Mouse (Mus musculus) cerebellum, adult 9-11 months (tissue): ENCODE measurements at regions not wholly inside any gene's neighbourhood (a gene's known extent, or its start where the extent isn't known, plus 50 kb on each side); places are given as distances from the start of the nearest gene placed in this dataset.
A peak's percentile ranks its signal among the peaks of the same experiment; 100 is the strongest.

Experiments used
- DNase-seq: peaks from one replicate; pipeline ENCODE4 v3.0.0; 2022

GRCm38 (mm10) chr15:93876335-93876734 is 280.6 kb upstream of the Prickle1 start:
- no peak for DNase-seq

DNA sequence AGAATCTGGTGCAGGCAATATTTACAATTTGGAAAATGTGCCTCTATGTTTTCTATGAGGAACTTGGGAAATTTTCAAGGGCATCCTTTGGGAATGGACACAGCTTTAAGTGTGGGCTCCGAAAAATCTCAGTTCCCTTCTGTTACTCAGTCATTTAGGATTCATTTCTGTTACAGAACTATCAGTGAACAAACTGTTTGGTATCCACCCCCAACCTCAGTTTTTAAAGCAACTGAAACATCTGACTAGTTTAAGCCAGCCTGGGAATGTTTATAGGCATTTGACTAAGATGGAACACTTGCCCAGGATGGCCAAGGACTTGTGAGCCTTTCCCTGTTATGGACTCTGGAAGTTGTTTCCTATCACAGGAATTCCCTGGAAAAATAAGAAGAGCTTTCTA is 280.0 kb upstream of the Prickle1 start:
- DNase-seq = no peak

GRCm38 (mm10) chr15:93874206-93874605 is 278.5 kb upstream of the Prickle1 start:
- DNase-seq = peak; percentile 3

DNA sequence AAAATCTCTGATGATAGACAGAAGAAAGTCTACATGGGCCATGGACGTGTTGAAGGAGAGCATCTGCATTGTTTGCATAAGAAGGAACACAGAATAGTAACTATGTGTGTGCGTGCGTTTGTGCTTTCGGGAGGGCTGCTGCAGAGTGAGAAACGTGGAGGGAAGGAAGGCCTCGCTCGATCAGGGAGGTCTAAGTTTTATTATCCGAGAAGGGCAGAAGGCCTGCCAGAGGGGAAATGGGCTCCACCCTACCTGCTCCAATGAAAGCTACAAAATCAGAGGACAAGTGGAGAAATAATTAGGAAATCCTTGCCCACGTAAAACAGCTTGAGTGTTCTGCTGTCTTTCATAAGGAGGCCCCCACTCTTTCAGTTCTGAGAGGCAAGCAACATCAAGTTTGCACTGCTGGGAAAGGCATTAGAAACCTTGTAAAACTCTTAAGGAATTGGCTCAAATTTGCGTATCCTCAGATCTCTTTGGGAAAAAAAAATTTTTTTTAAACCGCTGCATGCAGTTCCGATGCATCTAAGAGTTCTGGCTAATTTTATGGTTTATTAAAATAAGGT is 261.7 kb upstream of the Prickle1 start:
- no peak for DNase-seq

DNA sequence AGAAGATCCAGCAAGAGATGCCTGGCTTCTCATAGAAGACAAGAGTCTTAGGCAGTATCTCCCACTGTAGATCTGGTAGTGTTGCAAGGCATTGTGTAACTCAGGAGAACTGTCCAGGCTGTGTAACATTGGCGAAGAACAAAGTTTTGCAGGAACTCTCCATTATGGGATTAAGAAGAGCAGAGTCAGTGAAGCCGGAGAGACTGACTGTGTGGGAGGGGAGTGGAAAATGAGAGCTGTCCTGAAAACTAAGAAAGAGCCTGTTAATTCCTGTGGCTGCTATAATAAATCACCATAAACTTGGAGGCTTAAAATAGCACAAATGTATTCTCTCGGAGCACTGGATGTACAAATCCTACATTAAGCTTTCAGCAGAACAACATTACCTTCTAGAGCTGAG is 257.5 kb upstream of the Prickle1 start:
- no peak for DNase-seq

GRCm38 (mm10) chr15:93852126-93852525 is 256.4 kb upstream of the Prickle1 start:
- no peak for DNase-seq

DNA sequence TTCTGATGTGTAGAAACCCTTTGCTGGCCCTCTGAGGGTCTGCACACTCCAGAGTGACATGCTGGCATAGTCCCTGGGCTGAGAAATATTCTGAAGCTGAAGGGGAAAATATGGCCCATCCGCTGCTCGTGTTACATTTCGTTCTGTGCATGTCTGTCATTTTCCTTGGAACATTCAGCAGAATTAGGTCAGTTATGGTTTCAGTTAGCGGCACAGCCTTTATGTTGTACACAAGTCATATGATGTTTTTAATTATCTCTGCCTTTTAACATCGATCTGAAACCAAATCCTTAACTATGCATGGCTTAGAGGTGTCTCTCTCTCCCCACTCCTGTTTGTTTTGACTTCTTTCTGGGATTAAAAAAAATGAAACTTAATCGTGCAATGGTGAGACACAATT is 254.7 kb upstream of the Prickle1 start:
- no peak for DNase-seq

GRCm38 (mm10) chr15:93848830-93849229 is 253.1 kb upstream of the Prickle1 start:
- DNase-seq = no peak

- no peak for DNase-seq
Measured at GRCm38 (mm10) chr15:93846797-93847196, 251.1 kb upstream of the Prickle1 start.

DNA sequence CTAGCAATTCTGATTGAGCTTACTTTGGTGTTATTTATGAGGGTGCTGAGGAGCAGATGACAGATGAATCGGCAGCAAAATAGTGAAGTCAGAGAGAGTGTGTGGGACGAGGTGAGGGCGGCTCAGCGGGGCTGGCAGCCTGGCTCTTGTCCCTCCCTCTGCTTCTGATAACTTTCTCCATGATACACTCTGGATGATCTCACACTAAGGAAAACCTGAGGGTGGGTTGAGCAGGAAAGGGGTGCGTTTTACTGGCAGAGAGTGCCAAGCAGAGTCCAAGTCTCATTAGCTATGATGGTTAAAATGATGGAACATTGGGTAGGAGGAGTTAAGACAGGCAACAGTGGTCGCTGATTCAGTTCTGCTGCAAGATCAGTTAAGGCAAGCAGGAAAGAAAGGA is 250.1 kb upstream of the Prickle1 start:
- no peak for DNase-seq

GRCm38 (mm10) chr15:93832956-93833355 is 237.3 kb upstream of the Prickle1 start:
- no peak for DNase-seq

GRCm38 (mm10) chr15:93832431-93832936 is 236.8 kb upstream of the Prickle1 start:
- DNase-seq = peak; percentile 28

- no peak for DNase-seq
Measured at GRCm38 (mm10) chr15:93831148-93831547, 235.5 kb upstream of the Prickle1 start.

DNA sequence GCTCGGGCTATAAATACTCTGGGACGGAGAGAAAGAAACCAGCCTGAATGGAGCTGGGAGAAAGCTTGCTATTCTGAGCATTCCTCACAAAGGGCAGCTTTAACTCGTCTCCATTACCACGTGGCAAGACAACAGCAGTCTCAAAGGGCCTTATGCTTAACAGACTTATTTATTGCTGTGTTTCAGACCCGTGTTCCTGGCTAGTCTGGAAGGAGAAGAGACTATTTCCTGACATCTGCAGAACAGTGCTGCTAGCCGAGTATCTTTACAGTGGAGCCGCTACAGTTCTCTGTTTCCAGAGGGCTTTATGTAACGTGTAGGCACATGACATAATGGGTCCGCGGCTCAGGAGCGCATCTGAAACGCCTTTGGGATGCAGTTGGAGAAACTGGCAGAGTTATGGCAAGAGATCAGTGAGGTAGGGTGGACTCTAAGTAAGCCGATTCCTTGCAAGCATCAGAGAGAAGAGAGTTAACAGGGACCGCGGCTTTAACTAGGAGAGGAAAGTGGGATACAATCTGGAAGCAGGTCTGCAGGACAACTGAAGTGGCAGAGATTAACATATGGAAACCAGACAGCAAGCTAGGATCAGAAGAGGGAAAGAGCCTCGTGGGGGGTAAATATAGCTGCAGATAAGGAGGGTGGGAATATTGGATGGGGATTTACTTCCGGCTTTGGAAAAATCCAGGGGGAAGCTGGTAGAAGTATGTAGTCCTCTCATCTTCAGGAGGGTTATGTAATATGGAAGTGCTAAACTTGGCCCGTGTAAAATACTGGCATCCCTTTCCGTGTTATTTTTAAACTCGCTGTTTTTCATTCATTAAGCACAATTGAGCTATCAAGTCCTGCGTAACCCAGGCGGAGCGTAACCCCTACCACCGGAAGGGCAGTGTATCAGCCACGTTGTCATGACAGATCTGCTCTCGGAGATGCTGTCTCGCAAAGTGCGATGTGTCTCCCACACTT is 229.3 kb upstream of the Prickle1 start:
- DNase-seq = no peak

DNA sequence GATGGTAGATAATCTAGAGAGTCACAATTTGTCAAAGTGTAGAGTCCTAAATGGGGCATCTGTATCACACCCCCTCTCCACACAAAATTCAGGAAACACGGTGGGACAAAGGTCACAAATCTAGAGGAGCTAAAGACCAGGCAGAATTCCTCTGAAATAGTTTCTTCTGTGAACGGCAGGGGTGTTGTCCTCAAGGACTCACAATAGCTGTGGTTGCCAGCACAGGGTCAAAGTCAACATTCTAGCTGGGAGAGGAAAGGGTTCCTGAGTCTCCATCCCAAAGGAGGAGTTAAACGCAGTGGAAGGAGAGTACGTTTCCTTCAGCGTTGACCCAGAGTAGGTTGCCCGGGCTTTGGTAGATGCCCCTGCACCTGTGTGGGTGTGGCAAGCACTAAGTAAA is 225.5 kb upstream of the Prickle1 start:
- no peak for DNase-seq

GRCm38 (mm10) chr15:93812011-93812410 is 216.3 kb upstream of the Prickle1 start:
- no peak for DNase-seq

- DNase-seq = no peak
Measured at GRCm38 (mm10) chr15:93807993-93808392, 212.3 kb upstream of the Prickle1 start.

GRCm38 (mm10) chr15:93807505-93807904 is 211.8 kb upstream of the Prickle1 start:
- DNase-seq = no peak

DNA sequence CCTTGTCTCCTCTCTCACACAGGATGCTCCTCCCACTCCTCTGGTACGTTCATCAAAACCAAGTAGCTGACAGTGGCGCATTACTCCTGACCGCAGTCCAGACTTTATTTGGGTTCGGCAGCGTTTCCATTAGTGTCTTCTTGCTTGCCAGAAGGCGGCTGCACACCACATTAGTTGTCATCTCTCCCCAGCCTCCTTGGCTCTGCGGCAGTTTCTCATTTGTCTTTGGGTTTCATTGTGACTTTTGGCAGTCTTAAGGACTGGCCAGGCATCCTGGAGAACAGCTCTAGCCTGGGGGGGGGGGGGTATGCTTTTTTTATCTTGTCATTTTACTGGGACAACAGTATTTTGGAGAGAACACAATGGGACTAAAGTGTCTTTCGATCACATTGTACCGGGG is 209.0 kb upstream of the Prickle1 start:
- DNase-seq = no peak

GRCm38 (mm10) chr15:93790531-93790930 is 194.8 kb upstream of the Prickle1 start:
- DNase-seq = no peak

DNA sequence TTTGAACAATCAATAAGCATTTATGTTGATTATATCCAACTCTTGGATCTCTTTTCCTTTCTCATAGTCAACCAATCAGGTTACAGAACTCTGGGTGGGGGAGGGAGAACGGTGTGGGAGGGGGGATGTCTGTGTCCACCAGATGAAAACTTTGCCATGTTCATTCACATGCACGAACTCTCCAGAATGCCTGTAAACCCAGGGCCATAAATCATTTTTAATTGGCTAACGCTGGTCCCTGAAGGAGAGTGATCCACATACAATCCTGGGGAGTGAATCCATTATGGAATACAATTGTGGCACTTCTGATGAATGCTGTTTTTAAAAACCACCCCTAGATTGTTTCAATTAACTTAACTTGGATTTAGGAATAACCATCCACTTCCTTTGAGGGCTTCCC is 194.1 kb upstream of the Prickle1 start:
- DNase-seq = no peak

DNA sequence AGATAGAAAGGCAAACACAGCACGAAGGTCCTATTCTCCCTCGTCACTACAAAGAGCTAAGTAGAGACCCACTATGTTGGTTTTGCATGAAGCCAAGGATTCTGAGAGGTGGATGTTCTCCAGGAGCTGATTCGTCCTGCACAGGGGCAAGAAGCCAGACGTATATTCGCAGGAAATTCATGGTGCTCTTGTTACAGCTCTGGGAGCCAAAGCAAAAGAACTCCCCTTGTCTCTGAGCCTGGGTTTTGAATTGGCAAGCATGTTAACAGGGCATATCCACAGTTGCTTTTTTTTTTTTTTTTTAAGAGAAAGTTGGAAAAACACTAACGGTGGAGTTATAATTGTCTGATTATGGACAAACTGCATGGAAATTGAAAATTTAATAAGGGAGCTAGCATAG is 191.7 kb upstream of the Prickle1 start:
- DNase-seq = no peak

GRCm38 (mm10) chr15:93785846-93786412 is 190.2 kb upstream of the Prickle1 start:
- DNase-seq = no peak

GRCm38 (mm10) chr15:93783736-93784135 is 188.0 kb upstream of the Prickle1 start:
- no peak for DNase-seq
